Mouse (Mus musculus) gastrocnemius, postnatal 36 days (tissue): Measurements from ENCODE around the gene Bcar3. TPM values are rescaled to one million over a fixed set of nuclear protein-coding genes. Genes with fewer than 3 reads are reported as not detected.

Source experiments
- microRNA-seq, 2 experiments: library from miRNA; unstranded; fragments of <30 nt; microRNA quantifications; one replicate each; pipeline ENCODE4 v1.2.0; 2021
- total RNA-seq, 2 experiments: library from RNA; stranded (reverse); gene quantifications; 2 replicates each; pipeline ENCODE4 v1.2.3; 2021

Gene Bcar3
- total RNA-seq, 2 experiments from 2014 or later = 3.6 to 4.4 TPM

Small RNAs within 50 kb of the gene (microRNA-seq; reads per million reads assigned to microRNA genes)
- gene Mir760 (4.7 to 5.9 reads per million in 2 experiments), gene Mir7657 (0 reads per million in 2 experiments)

Other genes starting within 250 kb of the Bcar3 start
- 1 to 10 TPM in 1 of 2 experiments, under 1 TPM in 1; 0.79 to 1.2 TPM for gene Abca4, start 249.7 kb upstream of the Bcar3 start, total RNA-seq
- 10 to 100 TPM; 32.2 to 47.4 TPM for gene Gclm, start 48.6 kb upstream of the Bcar3 start, total RNA-seq
- 10 to 100 TPM; 18.9 to 27.1 TPM for gene Dnttip2, start 19.7 kb upstream of the Bcar3 start, total RNA-seq